Mouse (Mus musculus) cortical plate, adult 2 months (tissue): ENCODE measurements around the gene Kptn. TPM values are rescaled to one million over a fixed set of nuclear protein-coding genes. Genes with fewer than 3 reads are reported as not detected.

ENCODE experiments used
- H3K27ac ChIP-seq: fragments of 200-500 bp; 2 replicates; pipeline ENCODE4 v1.5.1; 2012; ENCODE audit warnings: low read length, control low read depth, inconsistent platforms; ENCODE audit not compliant: insufficient read depth
- H3K4me1 ChIP-seq: fragments of 200-500 bp; 2 replicates; pipeline ENCODE4 v1.6.1; 2011; ENCODE audit warnings: low read length; ENCODE audit not compliant: control insufficient read depth, insufficient read depth
- H3K4me3 ChIP-seq: fragments of 200-500 bp; 2 replicates; pipeline ENCODE4 v1.5.1; 2011; ENCODE audit warnings: mild to moderate bottlenecking, low read length, control low read depth; ENCODE audit not compliant: insufficient read depth
- CTCF ChIP-seq: fragments of 200-500 bp; IDR thresholded peaks from 2 replicates; pipeline ENCODE4 v1.5.1; 2011; ENCODE audit warnings: mild to moderate bottlenecking, control low read depth, low read length; ENCODE audit not compliant: insufficient read depth; ENCODE audit errors: extremely low read depth
- POLR2A ChIP-seq: fragments of 200-500 bp; IDR thresholded peaks from 2 replicates; pipeline ENCODE4 v1.6.1; 2011; ENCODE audit warnings: mild to moderate bottlenecking, low read length, control low read depth; ENCODE audit not compliant: insufficient read depth; ENCODE audit errors: extremely low read depth
- polyA plus RNA-seq: library from polyadenylated mRNA; depleted of rRNA; stranded (reverse); fragments of >200 nt; gene quantifications from 2 replicates; pipeline ENCODE4 v1.2.3, GENCODE M21; 2012; rRNA removed

The Kptn gene
- 51.3 and 58.5 TPM in 2 replicates for polyA plus RNA-seq

DNA sequence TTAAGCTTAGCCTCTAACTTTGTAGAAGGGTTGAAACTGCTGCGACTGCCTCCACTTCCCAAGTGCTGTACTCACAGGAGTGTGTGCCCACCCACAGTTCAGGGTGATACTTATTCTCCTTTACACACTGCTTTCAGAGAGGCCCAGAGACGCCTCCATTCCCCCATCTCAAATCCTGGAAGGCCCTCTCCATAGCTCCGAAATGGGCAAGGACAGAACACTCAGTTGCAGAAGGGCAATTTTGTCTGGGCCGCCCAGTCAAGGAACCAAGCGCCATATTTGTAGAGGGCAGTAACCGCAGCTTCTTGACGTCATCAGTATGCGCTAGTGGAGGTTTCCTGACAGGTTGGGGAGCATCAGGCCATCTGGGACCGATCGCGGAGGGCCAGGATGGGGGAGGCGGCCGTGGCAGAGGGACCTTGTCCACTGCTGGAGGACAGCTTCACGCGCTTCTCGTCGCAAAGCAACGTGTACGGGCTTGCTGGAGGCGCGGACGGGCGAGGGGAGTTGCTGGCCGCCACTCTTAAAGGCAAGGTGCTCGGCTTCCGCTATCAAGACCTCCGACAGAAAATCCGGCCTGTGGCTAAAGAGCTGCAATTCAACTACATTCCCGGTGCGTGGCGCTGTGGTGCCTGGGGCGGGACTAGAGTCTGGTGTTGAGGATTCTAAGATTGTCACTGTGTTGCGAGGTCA, at the start of gene Kptn:
Gene Kptn (plus strand): TSS at position 327 of the 693 bp plus-strand sequence.
- Histone ChIP-seq H3K4me3 (peak within 1 kb of the TSS; percentile 64), H3K4me1 (peaks cover 8% of the 10 kb centered on the region), H3K27ac (peak within 1 kb of the TSS; percentile 95)
- TF ChIP-seq CTCF (peak; percentile 87), POLR2A (peak; percentile 31; the same call in 1 of the 2 replicates)

DNA sequence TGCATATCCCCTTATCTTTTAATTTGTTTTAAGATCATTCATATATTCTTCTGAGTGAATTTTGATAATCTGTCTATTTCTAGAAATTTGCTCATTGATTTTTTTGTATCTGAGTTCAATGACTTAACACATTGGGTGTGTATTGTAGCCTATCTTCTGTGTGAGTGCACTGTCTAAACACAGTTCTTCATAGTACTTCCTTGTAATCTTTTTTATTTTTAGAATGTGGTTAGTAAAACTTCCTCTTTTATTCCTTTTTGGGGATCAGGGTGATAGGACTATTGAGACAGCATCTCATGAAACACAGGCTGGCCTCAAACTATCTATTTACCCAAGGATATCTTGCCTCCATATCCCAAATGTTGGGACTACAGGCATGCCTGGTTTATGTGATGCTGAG, 48.8 kb upstream of the Kptn start:
- H3K4me3 ChIP-seq = no peak overlapping the region
- H3K4me1 ChIP-seq = no peaks in the 10 kb centered on the region
- H3K27ac ChIP-seq = no peak overlapping the region
- TF ChIP-seq POLR2A (no peak), CTCF (no peak)

DNA sequence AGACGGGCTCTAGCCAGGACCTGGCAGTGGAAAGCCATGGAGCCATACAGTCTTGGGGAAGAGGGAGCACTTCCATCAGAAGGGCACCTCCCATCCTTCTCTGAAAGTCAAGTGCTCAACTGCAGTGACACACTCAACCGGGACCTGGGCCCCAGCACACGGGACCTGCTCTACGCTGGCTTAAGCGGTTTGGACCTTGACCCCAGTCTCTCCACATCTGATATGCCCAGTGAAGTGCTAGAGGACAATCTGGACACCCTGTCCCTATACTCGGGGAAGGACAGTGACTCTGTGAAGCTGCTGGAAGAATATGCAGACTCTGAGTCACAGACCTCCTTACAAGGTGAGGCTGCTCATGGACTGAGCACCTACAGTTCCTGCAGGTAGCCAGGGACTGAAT, 47.8 kb upstream of the Kptn start:
- TF ChIP-seq CTCF (no peak), POLR2A (no peak)
- no peak overlapping the region for H3K27ac ChIP-seq
- no peaks in the 10 kb centered on the region for H3K4me1 ChIP-seq
- no peak overlapping the region for H3K4me3 ChIP-seq

DNA sequence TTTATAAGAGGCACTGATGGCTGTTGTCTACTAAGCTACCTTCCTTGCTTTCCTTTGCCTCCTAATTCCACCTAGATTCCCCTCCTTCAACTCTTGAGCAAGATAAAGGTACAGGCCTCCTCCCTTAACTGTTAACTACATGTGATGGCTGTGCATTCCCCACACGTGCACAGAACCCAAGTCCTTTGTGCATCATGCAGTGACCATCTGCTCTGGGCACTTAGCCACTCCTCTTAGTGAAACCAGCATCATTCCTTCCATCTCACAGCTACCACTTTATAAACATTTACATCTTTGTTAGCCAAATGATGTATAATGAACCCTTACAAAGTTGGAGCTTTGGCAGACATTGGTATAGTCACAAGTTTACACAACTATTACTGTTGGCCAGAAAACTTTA, 39.7 kb upstream of the Kptn start:
- no peak overlapping the region for H3K27ac ChIP-seq
- no peak for TF ChIP-seq POLR2A
- no peak for TF ChIP-seq CTCF

DNA sequence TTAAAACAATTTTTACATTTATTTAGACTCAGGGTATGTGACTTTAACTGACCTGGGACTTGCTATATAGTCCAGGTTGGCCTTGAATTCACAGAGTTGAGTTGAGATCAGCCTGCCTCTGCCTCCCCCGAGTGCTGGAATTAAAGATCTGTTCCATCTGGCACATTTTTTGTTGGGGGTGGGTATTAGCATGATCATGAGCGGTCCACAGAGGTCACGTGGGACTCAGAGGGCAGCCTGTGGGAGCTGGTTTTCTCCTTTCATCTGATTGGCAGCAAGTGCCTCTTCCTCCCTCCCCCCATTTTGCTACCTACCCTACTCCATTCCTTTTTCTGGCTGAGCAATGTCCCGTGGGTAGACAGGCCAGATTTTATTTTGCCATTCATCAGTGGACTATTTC, 39.1 kb upstream of the Kptn start:
- no peak for TF ChIP-seq POLR2A
- TF ChIP-seq CTCF = no peak
- Histone ChIP-seq H3K4me3 (no peak overlapping the region), H3K27ac (no peak overlapping the region), H3K4me1 (no peaks in the 10 kb centered on the region)

More for the DNA sequence above, 39.7 kb upstream of the Kptn start:
- no peaks in the 10 kb centered on the region for H3K4me1 ChIP-seq
- H3K4me3 ChIP-seq = no peak overlapping the region

DNA sequence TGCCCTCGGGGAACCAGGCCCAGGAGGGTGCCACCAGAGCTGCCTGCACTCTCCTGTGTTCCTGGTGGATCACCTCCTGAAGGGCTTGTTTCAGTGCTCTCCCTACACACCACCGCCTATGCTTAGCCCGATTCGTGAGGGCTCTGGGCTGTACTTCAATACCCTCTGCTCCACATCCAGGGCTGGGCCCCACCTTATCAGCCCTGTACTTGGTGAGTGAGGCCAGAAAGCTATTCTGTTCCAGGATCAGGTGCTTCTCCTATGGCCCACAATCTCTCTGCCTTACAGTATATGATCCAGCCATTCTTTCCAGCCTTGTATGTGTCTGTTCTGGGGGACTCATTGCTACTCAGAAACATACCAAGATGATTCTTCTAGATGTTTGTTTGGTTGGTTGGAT, 36.3 kb upstream of the Kptn start:
- TF ChIP-seq CTCF (no peak), POLR2A (no peak)
- Histone ChIP-seq H3K4me1 (no peaks in the 10 kb centered on the region), H3K4me3 (no peak overlapping the region), H3K27ac (no peak overlapping the region)

DNA sequence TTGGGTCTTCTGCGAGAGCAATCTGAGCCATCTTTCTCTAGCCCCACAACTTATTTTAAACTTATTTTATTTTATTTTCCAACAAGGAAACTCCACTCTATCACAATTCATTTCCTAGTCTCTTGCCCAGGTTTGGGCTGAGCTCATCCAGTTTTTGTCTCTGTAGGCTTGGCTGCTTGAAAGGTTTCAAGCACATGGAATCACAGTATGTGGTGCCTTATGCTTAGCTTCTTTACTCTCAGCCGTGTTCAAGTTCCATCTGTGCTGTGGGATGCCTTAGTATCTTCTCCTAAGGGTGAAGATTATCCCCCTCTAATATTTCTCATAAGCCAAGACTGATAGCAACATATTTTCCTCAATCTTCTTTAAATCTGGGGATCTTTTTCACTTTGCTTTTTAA, 32.1 kb upstream of the Kptn start:
- H3K4me1 ChIP-seq = no peaks in the 10 kb centered on the region
- no peak overlapping the region for H3K27ac ChIP-seq
- no peak overlapping the region for H3K4me3 ChIP-seq
- TF ChIP-seq CTCF = no peak
- no peak for TF ChIP-seq POLR2A

DNA sequence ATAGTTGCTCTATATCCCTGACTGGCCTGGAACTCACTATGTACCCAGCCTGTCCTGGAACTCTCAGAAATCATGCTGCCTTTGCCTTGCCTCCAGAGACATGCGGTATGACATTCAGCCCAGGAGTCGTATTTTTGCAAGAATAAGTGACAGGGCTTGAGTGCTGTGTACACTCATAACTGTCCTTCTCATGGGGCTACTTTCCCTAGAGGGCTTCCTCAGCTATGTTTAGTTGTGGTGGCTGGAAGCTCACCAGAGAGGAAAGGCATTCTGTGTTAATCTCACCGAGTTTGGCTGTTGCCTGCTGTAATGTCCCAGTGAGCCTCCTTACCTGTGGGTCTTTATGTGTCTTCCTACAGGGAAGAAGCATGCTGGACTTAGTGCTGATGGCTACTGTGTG, 25.1 kb upstream of the Kptn start:
- no peak overlapping the region for H3K4me3 ChIP-seq
- no peak overlapping the region for H3K27ac ChIP-seq
- no peaks in the 10 kb centered on the region for H3K4me1 ChIP-seq
- TF ChIP-seq POLR2A = no peak

DNA sequence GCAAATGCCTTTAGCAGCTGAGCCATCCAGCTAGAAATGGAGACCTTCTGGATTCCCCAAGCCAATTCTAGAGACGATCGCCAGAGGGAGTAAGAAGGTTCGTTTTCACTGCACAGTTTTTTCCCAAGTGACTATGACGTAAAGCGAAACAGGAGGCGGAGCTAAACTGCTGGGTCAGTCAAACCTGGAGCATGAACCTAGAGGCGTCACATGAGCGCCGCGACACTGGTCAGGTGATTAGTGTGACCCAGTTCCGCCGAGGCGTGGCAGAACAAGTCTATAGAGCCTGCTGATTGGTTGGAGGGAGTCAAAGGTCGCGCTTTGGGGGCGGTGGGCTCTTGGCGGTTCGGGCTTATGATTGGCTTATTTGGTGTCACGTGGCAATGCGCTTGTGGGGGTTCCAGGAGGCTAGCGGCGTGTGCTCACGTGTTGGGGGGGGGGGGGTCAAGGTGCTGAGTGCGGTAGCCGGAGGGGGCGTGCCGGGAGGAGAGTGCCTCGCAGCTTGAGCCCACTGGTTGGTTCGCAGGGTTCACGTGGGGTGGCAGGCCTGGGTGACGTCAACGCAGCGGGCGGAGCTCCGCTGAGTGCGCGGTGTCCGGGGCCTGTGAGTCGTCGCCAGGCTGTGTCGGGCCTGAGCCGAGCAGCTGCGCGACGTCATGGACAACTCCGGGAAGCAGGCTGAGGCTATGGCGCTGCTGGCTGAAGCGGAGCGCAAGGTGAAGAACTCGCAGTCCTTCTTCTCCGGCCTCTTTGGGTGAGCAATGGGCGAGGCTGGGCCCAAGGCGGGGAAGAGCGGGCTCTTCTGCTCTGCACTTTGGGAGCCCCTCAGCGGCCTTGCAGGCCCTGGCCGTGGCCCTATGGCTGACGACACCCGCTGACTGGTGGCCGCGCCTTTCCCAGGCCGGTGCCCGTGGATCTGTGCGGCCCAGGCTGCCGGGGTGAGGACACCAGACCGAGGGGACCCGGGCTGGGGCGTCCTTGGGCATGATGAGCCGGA, 21.4 kb upstream of the Kptn start, which contains the start of gene Napa:
Gene Napa (plus strand): TSS at position 438 of the 997 bp plus-strand sequence.
- Histone ChIP-seq H3K4me3 (peak within 1 kb of the TSS; percentile 47), H3K27ac (peak within 1 kb of the TSS; percentile 57), H3K4me1 (peaks cover 11% of the 10 kb centered on the region)
- TF ChIP-seq CTCF = peak; percentile 74
- peak; percentile 94 for TF ChIP-seq POLR2A
